Mouse (Mus musculus) hematopoietic stem cell, adult 5-6 weeks (primary cell): ENCODE data around the gene 4933403O08Rik. TPM values are rescaled to one million over a fixed set of nuclear protein-coding genes. Genes with fewer than 3 reads are reported as not detected.

Source experiments
- ATAC-seq, 2 experiments: fragments of 125-278 bp in 1 of 2; replicated peaks in 1 of 2; 2 replicates each; pipeline ENCODE4 v1.8.0; 2016 to 2017; ENCODE audit warnings: inconsistent platforms in 2 of 2, mild to moderate bottlenecking in 2 of 2, moderate number of reproducible peaks in 2 of 2, low read depth in 1 of 2, moderate TSS enrichment in 1 of 2; ENCODE audit not compliant: low FRiP score in 2 of 2, poor library complexity in 2 of 2, severe bottlenecking in 2 of 2, insufficient read depth in 1 of 2, low TSS enrichment in 1 of 2
- total RNA-seq: library from RNA; stranded (forward); fragments of 172-1452, 232-1000 nt; gene quantifications from 2 replicates; pipeline ENCODE4 v1.2.3, GENCODE M21; 2017

The 4933403O08Rik gene
- not detected in 2 replicates for total RNA-seq

DNA sequence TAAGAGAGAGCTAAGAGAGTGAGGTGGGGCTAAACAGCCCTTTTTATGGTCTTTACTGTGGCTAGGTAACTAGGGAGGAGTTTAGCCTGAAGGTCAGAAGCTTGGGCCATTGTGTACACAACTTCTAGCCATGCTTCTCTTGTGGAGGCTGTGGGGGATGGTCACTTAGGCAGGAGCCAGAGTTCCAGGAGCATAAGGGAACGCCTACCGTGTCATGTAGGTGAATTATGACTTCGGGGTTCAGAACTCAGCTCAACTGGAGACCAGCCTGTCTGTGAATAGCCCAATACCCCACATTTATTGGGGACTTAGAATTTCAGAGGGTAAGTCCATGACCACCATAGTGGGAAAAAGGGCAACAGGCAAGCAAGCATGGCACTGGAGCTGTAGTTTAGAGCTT, at the start of gene 4933403O08Rik:
4933403O08Rik (plus strand) TSS at position 301 of the 400 bp plus-strand sequence.
- no peak for ATAC-seq

GRCm38 (mm10) chrX:112242916-112243315, 4.1 kb downstream of the 4933403O08Rik start:
- no peak for ATAC-seq

DNA sequence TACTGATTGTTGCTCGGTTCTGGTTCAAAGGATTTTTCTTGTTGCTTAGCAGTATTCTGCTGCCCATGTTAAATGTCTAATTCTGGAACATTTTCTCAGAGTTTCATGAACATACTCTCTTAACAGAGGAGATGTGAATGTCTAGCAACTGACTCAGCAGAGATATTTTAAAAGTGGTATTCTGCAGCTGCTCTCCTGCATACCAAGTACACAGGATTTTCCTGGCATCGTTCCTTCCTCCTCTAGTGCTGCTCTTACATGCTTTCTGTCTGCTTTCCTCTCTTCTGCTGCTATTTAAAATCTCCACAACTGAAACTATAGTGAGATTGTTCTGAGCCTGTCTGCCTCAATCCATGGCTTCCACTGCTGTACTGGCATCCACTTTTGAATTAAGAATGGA, 16.7 kb downstream of the 4933403O08Rik start:
- ATAC-seq = no peak

- no peak for ATAC-seq
These were observed 34.7 kb downstream of the 4933403O08Rik start for GRCm38 (mm10) chrX:112273550-112273949.

Other genes with a start within 250 kb of the 4933403O08Rik start
- gene Tex16, start 228.0 kb upstream of the 4933403O08Rik start, total RNA-seq = 0.20 TPM in 1 of 2 replicates, not detected in the other
- 43.3 and 51.4 TPM in 2 replicates for gene Apool, start 72.3 kb downstream of the 4933403O08Rik start, total RNA-seq
- not detected in 2 replicates for gene Satl1, start 167.7 kb downstream of the 4933403O08Rik start, total RNA-seq